Mouse (Mus musculus) small intestine, adult 2 months (tissue): ENCODE measurements around the gene Stk40.
"Not testable (repeated sequence)": the region's sequence is repeated elsewhere in the genome, so short reads cannot be mapped to it uniquely, and the experiment has no call there.

ENCODE experiments used
- CTCF ChIP-seq: fragments of 200-500 bp; IDR thresholded peaks from 2 replicates; pipeline ENCODE4 v1.5.1; 2012; ENCODE audit warnings: low read depth, mild to moderate bottlenecking, control low read depth, inconsistent platforms, low read length, moderate library complexity, mixed read lengths; ENCODE audit not compliant: insufficient replicate concordance, insufficient read length; ENCODE audit errors: extremely low read depth
- POLR2A ChIP-seq: fragments of 200-500 bp; IDR thresholded peaks from 2 replicates; pipeline ENCODE4 v1.6.1; 2012; ENCODE audit warnings: low read depth, mild to moderate bottlenecking, control low read depth, inconsistent platforms, low read length, moderate library complexity

- not testable (repeated sequence) for TF ChIP-seq POLR2A, CTCF
Observed at GRCm38 (mm10) chr4:126170737-126171136, 67.0 kb downstream of the Stk40 start.
